Mouse (Mus musculus): Measurements from ENCODE around the gene Ppp4r2.
"Not testable (repeated sequence)": the region's sequence is repeated elsewhere in the genome, so short reads cannot be mapped to it uniquely, and the experiment has no call there.

Gene Ppp4r2

GRCm38 (mm10) chr6:100831751-100832150 lies 1.7 kb upstream of the Ppp4r2 start:
- DNase-seq, result no peak

GRCm38 (mm10) chr6:100833811-100834481 lies 524 bp downstream of the Ppp4r2 start:
- DNase-seq, result peak; percentile 68 to 72

- DNase-seq, result no peak
Observed at GRCm38 (mm10) chr6:100834489-100835160, 1.2 kb downstream of the Ppp4r2 start.

GRCm38 (mm10) chr6:100845058-100845457 lies 11.6 kb downstream of the Ppp4r2 start:
- no peak for DNase-seq

GRCm38 (mm10) chr6:100847264-100847663 lies 13.8 kb downstream of the Ppp4r2 start:
- DNase-seq, result no peak

GRCm38 (mm10) chr6:100848682-100849375 lies 15.4 kb downstream of the Ppp4r2 start:
- DNase-seq, result no peak

GRCm38 (mm10) chr6:100850671-100851081 lies 17.3 kb downstream of the Ppp4r2 start:
- DNase-seq, result no peak

- DNase-seq, result no peak
Observed at GRCm38 (mm10) chr6:100851083-100851482, 17.7 kb downstream of the Ppp4r2 start.

- DNase-seq, result no peak
Observed at GRCm38 (mm10) chr6:100865321-100865720, 31.9 kb downstream of the Ppp4r2 start.

GRCm38 (mm10) chr6:100865788-100866187 lies 32.4 kb downstream of the Ppp4r2 start:
- DNase-seq, result not testable (repeated sequence)

- DNase-seq, result not testable (repeated sequence)
Observed at GRCm38 (mm10) chr6:100866246-100866645, 32.8 kb downstream of the Ppp4r2 start.

GRCm38 (mm10) chr6:100868863-100869262 lies 35.4 kb downstream of the Ppp4r2 start:
- DNase-seq, result no peak

GRCm38 (mm10) chr6:100869909-100870308 lies 36.5 kb downstream of the Ppp4r2 start:
- no peak for DNase-seq

- DNase-seq, result no peak
Observed at GRCm38 (mm10) chr6:100873191-100873590, 39.8 kb downstream of the Ppp4r2 start.

- peak; percentile 83 to 85 for DNase-seq
Observed at GRCm38 (mm10) chr6:100875862-100876623, 42.6 kb downstream of the Ppp4r2 start.

- DNase-seq, result no peak
Observed at GRCm38 (mm10) chr6:100876624-100877017, 43.2 kb downstream of the Ppp4r2 start.

- DNase-seq, result no peak
Observed at GRCm38 (mm10) chr6:100878546-100878945, 45.1 kb downstream of the Ppp4r2 start.

GRCm38 (mm10) chr6:100879607-100880006 lies 46.2 kb downstream of the Ppp4r2 start:
- no peak for DNase-seq

GRCm38 (mm10) chr6:100881657-100882056 lies 48.2 kb downstream of the Ppp4r2 start:
- no peak for DNase-seq

- DNase-seq, result peak; percentile 88 to 95
Observed at GRCm38 (mm10) chr6:100882381-100883213, 49.2 kb downstream of the Ppp4r2 start.

GRCm38 (mm10) chr6:100883233-100883632 lies 49.8 kb downstream of the Ppp4r2 start:
- peak; percentile 38 to 45 for DNase-seq

Data from cerebellum, postnatal 14 days (tissue).